Comparison of ENCODE assay signal across 17 mouse cellular contexts in the genomic region with DNA sequence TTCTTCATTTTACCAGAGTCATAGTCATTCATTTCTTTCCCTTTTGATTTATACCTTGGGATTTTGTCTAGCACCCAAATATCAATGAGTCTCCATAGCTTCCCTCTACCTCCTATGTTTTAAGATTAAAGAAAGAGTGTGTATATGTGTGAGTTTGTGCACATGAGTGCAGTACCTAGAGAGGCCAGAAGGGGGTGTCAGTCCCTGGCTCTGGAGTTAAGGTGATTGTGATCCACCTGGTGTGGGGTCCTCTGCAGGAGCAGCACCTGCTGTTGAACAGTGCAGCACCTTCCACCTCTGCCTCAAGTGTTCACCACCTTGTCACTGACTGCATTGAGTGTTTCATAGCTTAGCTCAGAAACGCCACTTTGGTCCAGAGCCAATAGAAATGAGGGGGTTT. TPM values are rescaled to one million over a fixed set of nuclear protein-coding genes. Genes with fewer than 3 reads are reported as not detected.
DNase-seq lines count a peak whose midpoint lies in the region; ATAC-seq and TF ChIP-seq lines count a peak whose summit lies in the region.
"Had no signal": no experiment of that assay in that cellular context is flagged by ENCODE, and none has a peak within 500 bp of the region (broad histone marks: within the 10 kb centered on the region; RNA-seq: fewer than 3 reads in every experiment).

No protein-coding gene starts in this region.

- no peak overlapping the region for H3K4me3 ChIP-seq in gastrocnemius, adult 2 months
- H3K4me3 ChIP-seq in liver, embryonic 14.5 days (ENCODE audit: insufficient read depth in 1 of 2, low read depth in 2 of 2, low read length in 2 of 2): no peak overlapping the region
- H3K4me3 ChIP-seq in bone marrow macrophage, adult 2 months (ENCODE audit: insufficient read depth, low read length): no peak overlapping the region
- H3K4me3 ChIP-seq: forebrain, embryonic 12.5 days; heart, embryonic 10.5 days; limb, embryonic 15.5 days; midbrain, embryonic 15.5 days had no signal

- no peaks in the 10 kb centered on the region for H3K4me1 ChIP-seq in liver, embryonic 14.5 days (replicated peaks; ENCODE audit: control insufficient read depth in 2 of 2, insufficient read depth in 2 of 2, low read length in 1 of 2)
- H3K4me1 ChIP-seq in bone marrow macrophage, adult 2 months (ENCODE audit: control insufficient read depth, insufficient read depth, low read length): no peaks in the 10 kb centered on the region
- H3K4me1 ChIP-seq: forebrain, embryonic 12.5 days; midbrain, embryonic 15.5 days had no signal

- H3K36me3 ChIP-seq in liver, embryonic 14.5 days (replicated peaks; ENCODE audit: control insufficient read depth, insufficient read depth, low read depth): no peaks in the 10 kb centered on the region
- H3K36me3 ChIP-seq: midbrain, embryonic 15.5 days had no signal

- H3K27ac ChIP-seq in gastrocnemius, adult 2 months: no peak overlapping the region
- H3K27ac ChIP-seq in liver, embryonic 14.5 days: no peak overlapping the region
- no peak overlapping the region for H3K27ac ChIP-seq in bone marrow macrophage, adult 2 months (ENCODE audit: insufficient read depth, low read depth, low read length)
- H3K27ac ChIP-seq: forebrain, embryonic 12.5 days; heart, embryonic 10.5 days; limb, embryonic 15.5 days; midbrain, embryonic 15.5 days had no signal

- H3K27me3 ChIP-seq in liver, embryonic 14.5 days (ENCODE audit: control insufficient read depth, insufficient read depth, low read length): no peaks in the 10 kb centered on the region
- H3K27me3 ChIP-seq: forebrain, embryonic 12.5 days; limb, embryonic 15.5 days; midbrain, embryonic 15.5 days had no signal

- peak; percentile 36 for TF ChIP-seq CTCF in gastrocnemius, adult 2 months (IDR thresholded peaks at IDR 0.05)
- TF ChIP-seq CTCF in liver, embryonic 14.5 days (IDR thresholded peaks at IDR 0.05; ENCODE audit: low read depth): peak; percentile 61
- peak; percentile 21; the same call in 1 of the 2 replicates for TF ChIP-seq CTCF in bone marrow macrophage, adult 2 months (IDR thresholded peaks at IDR 0.05; ENCODE audit: low read depth, low read length)

- no peak for DNase-seq in gastrocnemius, adult 2 months
- DNase-seq in gastrocnemius, adult 18-20 months (ENCODE audit: low spot score): no peak
- no peak for DNase-seq in liver, embryonic 14.5 days (ENCODE audit: low read depth in 3 of 3, low spot score in 3 of 3)
- no peak for DNase-seq in liver
- DNase-seq in B cell, adult 2 months: peak; percentile 3 to 28
- no peak for DNase-seq in cerebellum, postnatal 25 days
- DNase-seq: adrenal gland, postnatal 25 days; cerebellum, adult 11 months; gastrocnemius, postnatal 10 days; kidney, adult 11 months; spleen, adult 18-20 months had no signal

- TF ChIP-seq POLR2A in bone marrow macrophage, adult 2 months (IDR thresholded peaks at IDR 0.05; ENCODE audit: borderline replicate concordance, low read depth, low read length): no peak

- H3K4me2 ChIP-seq in liver, embryonic 14.5 days (ENCODE audit: low read depth): no peak overlapping the region
- H3K4me2 ChIP-seq: forebrain, embryonic 12.5 days; limb, embryonic 15.5 days; midbrain, embryonic 15.5 days had no signal

- WGBS in liver, embryonic 14.5 days (ENCODE audit: insufficient replicate concordance): 78% methylated on average over 1 of the region's 1 CpGs

- intact Hi-C loops in gastrocnemius, adult 2 months (cut with DNase I): loop anchor here (10.0 kb wide), 1 partner anchor 284 kb away; a partner anchor contains a TSS

- no peaks in the 10 kb centered on the region for H3K9me3 ChIP-seq in liver, embryonic 14.5 days (ENCODE audit: control insufficient read depth, low read length)
- H3K9me3 ChIP-seq: forebrain, embryonic 12.5 days; heart, embryonic 10.5 days; limb, embryonic 15.5 days; midbrain, embryonic 15.5 days had no signal

- H3K9ac ChIP-seq in liver, embryonic 14.5 days (replicated peaks): no peak overlapping the region
- H3K9ac ChIP-seq: forebrain, embryonic 12.5 days; limb, embryonic 15.5 days; midbrain, embryonic 15.5 days had no signal

- ATAC-seq in liver, embryonic 14.5 days (ENCODE audit: insufficient read depth): no peak
- no peak for ATAC-seq in monocyte, adult 5-6 weeks (replicated peaks; ENCODE audit: insufficient number of reproducible peaks, low FRiP score, low TSS enrichment, poor library complexity, severe bottlenecking)
- ATAC-seq: midbrain, embryonic 15.5 days had no signal

- TF ChIP-seq EP300 in liver, embryonic 14.5 days (IDR thresholded peaks at IDR 0.05; ENCODE audit: low read depth): no peak

RNA-seq across cellular contexts. Expression of a gene that starts 23.8 kb away (rescaled TPM):
- 10 to 100 TPM; 23.3 to 25.3 TPM for total RNA-seq in gastrocnemius, adult 2 months (2021)
- total RNA-seq in gastrocnemius, adult 18-20 months (2021): 10 to 100 TPM; 18.6 to 19.2 TPM
- 2.5 and 3.0 TPM in 2 replicates for polyA plus RNA-seq in liver, embryonic 14.5 days (2012; rRNA removed)
- 3.7 and 4.0 TPM in 2 replicates for polyA plus RNA-seq in liver, embryonic 14.5 days (2014; fragmentation: Nextera tagmentation; extraction: Ambion mirVana)
- 0.80 and 1.8 TPM in 2 replicates for polyA plus RNA-seq in bone marrow macrophage, adult 2 months (2012; ENCODE audit: insufficient read depth, insufficient read length, missing spikeins)
- total RNA-seq in monocyte, adult 5-6 weeks (2017): 5.6 to 12.5 TPM (median 6.6 TPM) in 3 replicates

RNA-seq across cellular contexts. Expression of a gene that starts 25.9 kb away (rescaled TPM):
- total RNA-seq in gastrocnemius, adult 2 months (2021): 10 to 100 TPM; 21.3 to 23.6 TPM
- total RNA-seq in gastrocnemius, adult 18-20 months (2021): 10 to 100 TPM; 18.2 to 26.1 TPM
- polyA plus RNA-seq in liver, embryonic 14.5 days (2012; rRNA removed): 4.6 and 5.0 TPM in 2 replicates
- polyA plus RNA-seq in liver, embryonic 14.5 days (2014; fragmentation: Nextera tagmentation; extraction: Ambion mirVana): 10.1 and 11.3 TPM in 2 replicates
- polyA plus RNA-seq in bone marrow macrophage, adult 2 months (2012; ENCODE audit: insufficient read depth, insufficient read length, missing spikeins): 7.9 and 12.2 TPM in 2 replicates
- total RNA-seq in monocyte, adult 5-6 weeks (2017): 7.1 to 15.5 TPM (median 11.9 TPM) in 3 replicates

Comparison
In these comparisons a context has a peak if more than half of its experiments do, and no peak if none do; other contexts are left out.
1. DNase-seq: peak in B cell, adult 2 months (2 of 2); none in gastrocnemius, adult 2 months (single experiment), gastrocnemius, adult 18-20 months (single experiment), liver, embryonic 14.5 days (0 of 3), liver (single experiment) and cerebellum, postnatal 25 days (0 of 2).
2. Peak in every context shown above with its lines, with median percentiles within 50 percentile points of each other: CTCF ChIP-seq.